Mouse (Mus musculus): ENCODE measurements around the gene Kcnj15.

- no peak for TF ChIP-seq POLR2A (IDR thresholded peaks at IDR 0.05; ENCODE audit: insufficient read depth, low read depth, low read length)
- TF ChIP-seq CTCF (IDR thresholded peaks at IDR 0.05) = peak; percentile 80
These were observed 48.3 kb upstream of the Kcnj15 start for GRCm38 (mm10) chr16:95209011-95209466.

Data from heart, adult 2 months (tissue).